Mouse (Mus musculus) forebrain, embryonic 13.5 days (tissue): ENCODE data around the gene Spice1. TPM values are rescaled to one million over a fixed set of nuclear protein-coding genes. Genes with fewer than 3 reads are reported as not detected.

Experiments used
- ATAC-seq: fragments of 200-750 bp; cut with Nextera tagmentation; 2 replicates; pipeline ENCODE4 v1.8.0; 2017
- H3K27ac ChIP-seq: fragments of 300-500 bp; sonication (generic); 2 replicates; pipeline ENCODE4 v1.5.1; 2015; ENCODE audit warnings: inconsistent platforms, mild to moderate bottlenecking, moderate library complexity
- H3K27me3 ChIP-seq: fragments of 300-500 bp; sonication (generic); 2 replicates; pipeline ENCODE4 v1.6.1; 2015; ENCODE audit warnings: mild to moderate bottlenecking, inconsistent platforms
- H3K36me3 ChIP-seq: fragments of 300-500 bp; sonication (generic); 2 replicates; pipeline ENCODE4 v1.6.1; 2015; ENCODE audit warnings: mild to moderate bottlenecking, inconsistent platforms; ENCODE audit not compliant: poor library complexity, severe bottlenecking
- H3K4me1 ChIP-seq: fragments of 300-500 bp; sonication (generic); 2 replicates; pipeline ENCODE4 v1.6.1; 2015; ENCODE audit warnings: inconsistent platforms
- H3K4me2 ChIP-seq: fragments of 300-500 bp; sonication (generic); 2 replicates; pipeline ENCODE4 v1.6.1; 2015; ENCODE audit warnings: inconsistent platforms, mild to moderate bottlenecking, moderate library complexity
- H3K4me3 ChIP-seq: fragments of 300-500 bp; sonication (generic); 2 replicates; pipeline ENCODE4 v1.5.1; 2015; ENCODE audit warnings: mild to moderate bottlenecking, inconsistent platforms
- H3K9ac ChIP-seq: fragments of 300-500 bp; sonication (generic); 2 replicates; pipeline ENCODE4 v1.6.1; 2015; ENCODE audit warnings: mild to moderate bottlenecking, inconsistent platforms
- H3K9me3 ChIP-seq: fragments of 300-500 bp; sonication (generic); replicated peaks from 2 replicates; pipeline ENCODE4 v1.6.1; 2016; ENCODE audit warnings: inconsistent platforms
- WGBS: fragments of 180-500 bp; shearing (Covaris S2); methylation state at CpG from one replicate; pipeline ENCODE4 v1.1.7; 2015; 5-methylcytosine and 5-hydroxymethylcytosine counted together
- polyA plus RNA-seq: library from polyadenylated mRNA; unstranded; fragments of >200 nt; fragmentation: Nextera tagmentation; extraction: Ambion mirVana; gene quantifications from 2 replicates; pipeline ENCODE4 v1.2.1, GENCODE M21; 2015

The Spice1 gene
- 26.8 and 28.2 TPM in 2 replicates for polyA plus RNA-seq

DNA sequence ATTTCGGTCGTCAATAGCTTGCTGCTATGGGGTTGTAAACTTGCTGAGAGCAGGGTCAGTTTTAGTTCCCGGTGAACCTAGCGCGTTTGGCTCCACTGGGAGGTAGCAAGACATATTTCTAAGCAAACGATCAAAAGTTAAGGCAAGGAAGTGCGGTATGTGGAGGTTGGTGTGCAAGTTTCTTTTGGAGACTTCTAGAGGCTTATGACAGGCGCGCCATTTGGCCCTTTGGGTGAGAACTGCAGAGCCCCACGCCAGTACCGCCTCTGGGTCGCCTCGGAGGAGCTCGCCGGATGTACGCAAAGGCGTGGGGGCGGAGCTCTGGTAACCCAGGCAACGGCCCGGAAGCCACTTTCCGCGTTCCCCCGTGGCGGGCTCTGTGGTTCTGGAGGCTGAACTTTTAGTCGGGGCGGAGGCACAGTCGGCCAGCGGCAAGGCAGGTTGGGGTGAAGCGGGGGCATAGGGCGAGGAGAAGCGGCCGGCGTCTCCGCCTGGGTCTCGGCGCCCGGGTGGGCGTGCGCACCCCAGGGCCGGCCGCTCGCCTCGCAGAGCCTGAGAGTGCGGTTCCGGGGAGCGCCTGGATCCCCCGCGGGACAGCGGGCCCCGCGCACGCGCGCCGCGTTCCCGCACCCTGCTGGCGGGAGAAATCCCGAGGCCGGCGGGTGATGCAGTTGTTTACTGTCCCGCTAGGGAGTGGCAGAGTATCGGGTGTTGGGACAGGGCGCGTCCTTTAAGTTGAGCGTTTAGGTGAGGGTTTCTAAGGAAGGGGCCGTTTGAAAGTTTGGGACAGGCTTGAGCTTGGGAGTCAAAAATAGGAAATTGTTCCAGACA, at the start of gene Spice1:
Spice1 (plus strand) TSS at position 51 of the 831 bp plus-strand sequence.
- H3K27ac ChIP-seq: peak within 1 kb of the TSS; percentile 77
- H3K4me3 ChIP-seq: peak within 1 kb of the TSS; percentile 78
- peak within 1 kb of the TSS; percentile 59 for H3K4me2 ChIP-seq
- H3K4me1 ChIP-seq: peaks cover 13% of the 10 kb centered on the region
- no peaks in the 10 kb centered on the region for H3K9me3 ChIP-seq
- H3K27me3 ChIP-seq: no peaks in the 10 kb centered on the region
- peak; percentile 100 for ATAC-seq
- WGBS: under 1% methylated on average over 67 of the region's 67 CpGs
- H3K36me3 ChIP-seq: no peaks in the 10 kb centered on the region
- H3K9ac ChIP-seq: peak within 1 kb of the TSS; percentile 71

DNA sequence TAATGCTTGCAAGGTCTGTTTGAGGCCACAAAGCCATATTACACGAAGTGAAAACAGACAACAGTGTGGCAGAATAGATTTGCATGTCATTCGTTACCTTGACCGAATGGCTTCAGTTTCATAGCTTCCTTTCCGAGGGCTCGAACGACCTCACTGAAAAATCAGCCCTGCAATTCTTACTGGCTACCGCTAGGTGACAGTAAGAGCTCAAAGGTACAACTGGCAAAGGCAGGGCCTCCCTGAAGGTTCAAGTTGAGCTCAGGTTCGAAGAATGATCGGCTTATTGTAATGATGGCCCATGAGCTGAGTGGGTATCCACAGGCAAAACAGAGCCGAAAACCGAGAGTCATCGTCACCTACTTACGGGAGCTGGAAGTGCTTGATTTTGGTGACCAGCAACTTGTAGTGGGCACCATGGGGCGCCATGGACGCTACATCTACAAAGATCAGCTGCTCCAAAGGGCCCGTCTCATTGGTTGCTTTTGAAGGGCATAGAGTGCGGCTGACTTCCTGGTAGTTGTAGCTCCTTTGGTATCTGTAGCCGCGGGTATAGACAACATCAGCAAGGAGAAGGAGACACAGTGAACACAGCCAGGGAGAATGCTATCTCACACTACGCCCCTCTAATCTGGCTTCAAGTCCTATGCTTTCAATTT, 47.4 kb upstream of the Spice1 start:
- Histone ChIP-seq H3K36me3 (no peaks in the 10 kb centered on the region), H3K4me2 (no peak overlapping the region), H3K9ac (no peak overlapping the region), H3K27ac (no peak overlapping the region), H3K4me3 (no peak overlapping the region), H3K27me3 (no peaks in the 10 kb centered on the region), H3K9me3 (0 out of 2 replicates have a peak, but pooled peaks cover 6% of the 10 kb centered on the region), H3K4me1 (no peaks in the 10 kb centered on the region)
- 83% methylated on average over 20 of the region's 20 CpGs for WGBS
- no peak for ATAC-seq

DNA sequence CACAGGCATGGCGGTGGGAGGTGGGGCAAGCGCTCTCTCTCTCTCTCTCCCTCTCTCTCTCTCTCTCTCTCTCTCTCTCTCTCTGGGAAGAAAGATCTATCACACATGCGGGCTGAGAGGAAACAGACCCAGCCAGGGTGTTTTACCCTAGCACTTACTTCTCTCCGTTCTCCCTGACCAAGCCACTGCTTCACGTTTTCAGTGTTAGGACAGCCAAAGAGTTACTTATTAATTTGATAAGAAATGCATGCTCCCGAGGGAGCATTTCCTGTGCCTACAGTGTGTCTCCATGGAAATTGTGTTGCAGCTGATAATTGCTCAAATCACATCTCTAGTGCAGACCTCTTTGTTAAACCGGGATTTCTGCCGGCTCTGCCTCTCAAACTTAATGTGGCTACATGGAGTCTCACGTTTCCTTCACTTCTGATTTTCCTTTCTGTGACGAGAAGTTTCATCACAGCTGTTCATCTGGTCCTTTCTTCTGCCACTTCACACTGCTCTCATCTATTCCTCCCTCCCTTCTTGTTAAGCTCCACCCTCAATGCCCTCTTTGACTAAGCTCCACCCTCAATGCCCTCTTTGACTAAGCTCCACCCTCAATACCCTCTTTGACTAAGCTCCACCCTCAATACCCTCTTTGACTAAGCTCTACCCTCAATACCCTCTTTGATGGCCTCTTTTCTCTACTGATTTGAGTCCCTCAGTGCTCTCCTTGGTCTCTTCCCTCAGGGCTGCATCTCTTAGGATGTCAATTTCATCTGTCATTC, 44.6 kb upstream of the Spice1 start:
- Histone ChIP-seq H3K9me3 (0 out of 2 replicates have a peak, but pooled peaks cover 6% of the 10 kb centered on the region), H3K4me3 (no peak overlapping the region), H3K4me1 (no peaks in the 10 kb centered on the region), H3K36me3 (no peaks in the 10 kb centered on the region), H3K27me3 (no peaks in the 10 kb centered on the region), H3K27ac (no peak overlapping the region), H3K4me2 (no peak overlapping the region), H3K9ac (no peak overlapping the region)
- 56% methylated on average over 10 of the region's 10 CpGs for WGBS
- ATAC-seq: no peak

DNA sequence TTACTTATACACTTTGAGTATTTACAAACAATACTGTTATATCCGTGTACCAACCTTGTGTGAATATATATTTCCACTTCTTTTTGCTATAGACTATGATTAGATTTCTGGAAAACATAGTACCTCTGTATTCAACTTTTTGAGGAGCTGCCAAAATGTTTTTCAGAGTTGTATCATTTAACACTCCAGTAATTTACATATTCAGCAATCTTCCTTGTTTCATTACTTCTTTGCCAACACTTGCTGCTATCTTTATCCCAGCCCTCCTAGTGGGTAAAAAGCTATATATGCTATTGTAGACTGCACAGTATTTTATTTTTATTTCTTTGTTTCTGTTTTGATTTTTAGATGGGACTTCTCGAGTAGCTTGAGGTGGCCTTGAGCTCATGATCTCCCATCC, 43.1 kb upstream of the Spice1 start:
- H3K4me1 ChIP-seq: no peaks in the 10 kb centered on the region
- H3K4me2 ChIP-seq: no peak overlapping the region
- no peaks in the 10 kb centered on the region for H3K27me3 ChIP-seq
- 0 out of 2 replicates have a peak, but pooled peaks cover 6% of the 10 kb centered on the region for H3K9me3 ChIP-seq
- 84% methylated on average over 2 of the region's 2 CpGs for WGBS
- no peak for ATAC-seq
- no peak overlapping the region for H3K9ac ChIP-seq
- no peak overlapping the region for H3K27ac ChIP-seq
- H3K36me3 ChIP-seq: no peaks in the 10 kb centered on the region
- H3K4me3 ChIP-seq: no peak overlapping the region

DNA sequence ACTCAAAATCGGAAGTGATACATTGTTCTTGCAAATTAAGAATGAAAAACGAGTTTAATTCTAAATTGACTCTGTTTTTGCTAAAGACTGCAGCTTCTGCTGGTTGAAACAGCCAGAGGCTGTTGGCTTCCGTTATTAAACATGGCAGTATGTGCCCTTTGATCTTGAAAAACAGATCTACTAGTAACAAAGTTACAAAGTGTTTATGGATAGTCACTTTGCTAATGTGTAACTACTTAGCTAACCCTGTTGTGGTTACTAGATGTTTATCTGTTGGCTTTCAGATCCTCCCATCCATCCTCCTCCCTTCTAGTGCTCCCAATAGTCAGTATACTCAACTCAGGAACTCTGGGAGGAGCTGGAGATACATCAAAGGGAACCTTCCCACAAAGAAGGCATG, 41.3 kb upstream of the Spice1 start:
- WGBS: 67% methylated on average over 3 of the region's 3 CpGs
- ATAC-seq: no peak
- H3K36me3 ChIP-seq: no peaks in the 10 kb centered on the region
- H3K27ac ChIP-seq: no peak overlapping the region
- no peaks in the 10 kb centered on the region for H3K27me3 ChIP-seq
- no peak overlapping the region for H3K4me3 ChIP-seq
- no peaks in the 10 kb centered on the region for H3K9me3 ChIP-seq
- H3K4me1 ChIP-seq: no peaks in the 10 kb centered on the region
- no peak overlapping the region for H3K9ac ChIP-seq
- H3K4me2 ChIP-seq: no peak overlapping the region

DNA sequence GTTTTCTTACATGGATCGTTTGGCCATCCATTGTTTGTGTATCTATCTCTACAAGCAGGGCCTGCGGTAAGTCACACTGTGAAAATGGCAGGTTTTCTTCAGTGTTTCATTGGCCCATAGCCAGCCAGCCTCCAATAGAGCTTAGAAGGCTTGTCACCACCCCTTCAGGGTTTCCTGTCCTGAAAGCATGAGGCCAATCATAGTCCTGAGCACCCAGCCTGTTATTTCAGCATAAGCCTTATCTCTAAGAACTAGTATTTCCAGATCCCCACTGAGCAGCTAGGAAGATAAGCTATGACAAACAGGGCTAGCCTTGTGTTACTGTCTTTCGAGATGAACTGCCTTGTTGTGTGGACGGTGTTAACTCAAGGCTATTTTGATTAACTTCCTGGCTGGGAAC, 33.5 kb upstream of the Spice1 start:
- Histone ChIP-seq H3K27me3 (no peaks in the 10 kb centered on the region), H3K36me3 (no peaks in the 10 kb centered on the region), H3K27ac (no peak overlapping the region), H3K4me3 (no peak overlapping the region), H3K4me2 (no peak overlapping the region), H3K9ac (no peak overlapping the region), H3K9me3 (no peaks in the 10 kb centered on the region), H3K4me1 (no peaks in the 10 kb centered on the region)
- ATAC-seq: no peak
- WGBS: 79% methylated on average over 4 of the region's 4 CpGs

DNA sequence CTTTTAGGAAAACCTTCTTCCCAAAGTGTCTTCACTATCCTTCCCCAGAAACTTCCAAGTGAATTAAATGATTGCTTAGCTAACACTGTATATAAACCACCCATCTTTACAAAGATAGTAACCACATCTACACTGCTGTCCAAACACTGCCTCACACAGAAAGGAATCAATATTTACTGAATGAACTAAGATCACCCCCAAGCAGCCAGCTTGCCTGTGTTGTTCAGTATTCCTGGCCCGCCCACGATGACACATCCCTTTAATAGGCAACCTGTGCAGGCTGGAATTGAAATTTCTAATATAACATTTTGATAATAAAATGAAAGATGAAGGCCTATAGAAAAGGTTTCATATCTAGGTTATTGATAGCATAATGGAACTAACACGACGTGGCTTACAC, 30.6 kb upstream of the Spice1 start:
- H3K4me1 ChIP-seq: no peaks in the 10 kb centered on the region
- H3K9me3 ChIP-seq: no peaks in the 10 kb centered on the region
- H3K4me2 ChIP-seq: no peak overlapping the region
- WGBS: 88% methylated on average over 4 of the region's 4 CpGs
- no peak overlapping the region for H3K9ac ChIP-seq
- H3K27me3 ChIP-seq: no peaks in the 10 kb centered on the region
- H3K27ac ChIP-seq: no peak overlapping the region
- ATAC-seq: no peak
- no peak overlapping the region for H3K4me3 ChIP-seq
- H3K36me3 ChIP-seq: no peaks in the 10 kb centered on the region

DNA sequence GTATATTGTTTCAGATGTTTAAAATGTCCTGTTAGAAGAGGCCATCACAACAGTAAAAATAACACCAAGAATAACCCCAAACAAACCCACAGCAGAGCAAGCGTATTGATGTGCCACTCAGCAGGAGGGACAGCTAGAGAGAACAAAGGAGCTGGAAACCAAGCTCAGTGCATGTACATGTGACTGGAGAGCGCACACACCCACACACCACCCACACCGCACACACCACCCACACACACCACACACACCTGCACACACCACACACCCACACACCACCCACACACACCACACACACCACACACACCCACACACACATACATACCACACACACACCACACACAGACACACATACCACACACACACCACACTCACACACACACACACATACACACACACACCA, 26.7 kb upstream of the Spice1 start:
- WGBS: 52% methylated on average over 3 of the region's 3 CpGs
- Histone ChIP-seq H3K4me2 (no peak overlapping the region), H3K36me3 (no peaks in the 10 kb centered on the region), H3K4me3 (no peak overlapping the region), H3K27ac (no peak overlapping the region), H3K4me1 (no peaks in the 10 kb centered on the region), H3K9ac (no peak overlapping the region), H3K9me3 (no peaks in the 10 kb centered on the region), H3K27me3 (no peaks in the 10 kb centered on the region)
- ATAC-seq: no peak

DNA sequence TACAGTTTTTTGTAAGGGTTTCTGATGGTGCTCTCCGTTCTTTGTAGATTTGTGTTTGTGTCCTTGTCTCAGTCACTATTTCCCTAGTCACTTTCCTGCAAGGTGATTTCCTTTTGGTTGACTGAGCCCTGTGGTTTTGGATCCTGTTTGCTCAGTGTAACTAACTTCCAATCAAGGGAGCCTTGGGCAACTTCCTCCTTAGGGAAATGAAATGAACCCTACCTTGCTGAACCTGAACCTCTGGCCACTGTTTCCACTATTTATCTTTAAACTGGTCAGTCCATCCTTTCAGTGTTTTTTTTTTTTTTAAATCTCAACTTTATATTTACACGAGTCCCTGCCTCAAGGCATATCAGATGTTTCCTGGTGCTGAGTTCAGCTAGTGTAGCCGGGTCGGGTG, 18.3 kb upstream of the Spice1 start:
- WGBS: 79% methylated on average over 4 of the region's 4 CpGs
- H3K27me3 ChIP-seq: peaks cover 22% of the 10 kb centered on the region
- peaks cover 14% of the 10 kb centered on the region for H3K4me1 ChIP-seq
- H3K4me2 ChIP-seq: no peak overlapping the region
- no peak overlapping the region for H3K27ac ChIP-seq
- ATAC-seq: no peak
- no peak overlapping the region for H3K4me3 ChIP-seq
- H3K9ac ChIP-seq: no peak overlapping the region
- no peaks in the 10 kb centered on the region for H3K36me3 ChIP-seq
- no peaks in the 10 kb centered on the region for H3K9me3 ChIP-seq

DNA sequence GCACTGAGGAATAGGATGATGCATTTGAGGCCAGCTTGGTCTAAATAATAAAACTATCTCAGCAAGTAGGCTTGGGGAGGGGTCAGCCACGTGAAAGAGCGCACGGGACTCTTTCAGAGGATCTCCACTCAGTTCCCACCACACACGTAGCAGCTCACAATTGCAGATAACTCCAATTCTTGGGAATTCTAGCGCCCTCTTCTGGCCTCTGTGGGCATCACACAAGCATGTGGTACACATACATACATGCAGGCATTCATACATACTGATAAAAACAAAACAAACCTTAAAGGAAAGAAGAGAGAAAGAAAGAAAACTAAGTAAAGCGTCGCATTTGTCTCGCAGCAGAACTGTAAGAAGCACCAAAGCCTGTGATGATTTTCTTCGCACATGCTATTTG, 16.3 kb upstream of the Spice1 start:
- Histone ChIP-seq H3K9ac (no peak overlapping the region), H3K27me3 (peaks cover 26% of the 10 kb centered on the region)
- WGBS: 76% methylated on average over 9 of the region's 9 CpGs

DNA sequence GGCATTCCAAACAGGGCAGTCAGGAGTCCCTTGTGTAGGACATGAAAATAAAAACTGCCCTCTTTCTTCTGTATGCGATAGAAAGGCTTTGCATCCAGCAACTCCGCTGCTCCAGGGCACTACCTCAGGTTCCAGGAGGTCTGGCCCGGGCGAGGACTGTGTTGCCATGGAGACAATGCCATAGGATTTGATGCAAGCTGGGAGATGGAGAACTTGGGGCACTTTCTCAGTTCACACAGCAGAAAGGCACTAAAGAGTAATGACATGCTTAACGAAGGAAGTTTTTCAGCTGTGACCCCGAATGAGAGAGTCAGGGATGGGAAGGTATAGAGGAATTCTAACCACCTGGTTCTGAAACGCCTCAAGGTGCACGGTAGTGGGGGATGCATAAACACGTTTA, 15.8 kb upstream of the Spice1 start:
- H3K4me2 ChIP-seq: no peak overlapping the region
- WGBS: 15% methylated on average over 9 of the region's 9 CpGs
- ATAC-seq: no peak

More for the DNA sequence above, 16.3 kb upstream of the Spice1 start:
- Histone ChIP-seq H3K4me2 (no peak overlapping the region), H3K4me1 (peaks cover 14% of the 10 kb centered on the region), H3K27ac (no peak overlapping the region), H3K4me3 (no peak overlapping the region), H3K36me3 (no peaks in the 10 kb centered on the region), H3K9me3 (no peaks in the 10 kb centered on the region)
- ATAC-seq: no peak

DNA sequence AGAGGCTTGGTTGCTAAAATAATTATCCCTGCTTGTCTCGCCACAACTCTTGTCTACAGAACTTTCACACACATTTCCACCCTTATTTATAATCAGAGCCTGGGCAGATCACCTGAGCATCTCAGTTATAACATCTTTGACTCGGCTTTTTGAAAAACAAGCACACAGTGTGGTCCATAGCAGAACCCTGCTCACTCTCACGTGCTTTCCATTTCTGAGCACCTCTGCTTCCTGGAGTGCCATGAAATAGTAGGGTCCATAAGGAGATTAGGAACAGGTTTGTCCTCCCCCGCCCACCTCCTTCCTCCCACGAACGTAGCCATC, 15.3 kb upstream of the Spice1 start:
- 9% methylated on average over 6 of the region's 6 CpGs for WGBS
- Histone ChIP-seq H3K36me3 (no peaks in the 10 kb centered on the region), H3K9me3 (no peaks in the 10 kb centered on the region), H3K27me3 (peaks cover 26% of the 10 kb centered on the region), H3K4me3 (peak overlapping the region; percentile 66), H3K27ac (no peak overlapping the region), H3K4me1 (peaks cover 14% of the 10 kb centered on the region), H3K9ac (peak overlapping the region; percentile 75), H3K4me2 (peak overlapping the region; percentile 100)
- ATAC-seq: no peak

More for the DNA sequence above, 15.8 kb upstream of the Spice1 start:
- H3K4me1 ChIP-seq: peaks cover 14% of the 10 kb centered on the region
- no peak overlapping the region for H3K9ac ChIP-seq
- no peaks in the 10 kb centered on the region for H3K9me3 ChIP-seq
- no peak overlapping the region for H3K4me3 ChIP-seq
- H3K27ac ChIP-seq: no peak overlapping the region
- peaks cover 26% of the 10 kb centered on the region for H3K27me3 ChIP-seq
- H3K36me3 ChIP-seq: no peaks in the 10 kb centered on the region
